Mouse (Mus musculus) monocyte, adult 5-6 weeks (primary cell): ENCODE data around the gene Mccc1. TPM values are rescaled to one million over a fixed set of nuclear protein-coding genes. Genes with fewer than 3 reads are reported as not detected.

Source experiments
- ATAC-seq: fragments of 153-309, 156-312 bp; replicated peaks from 2 replicates; pipeline ENCODE4 v1.8.0; 2017; ENCODE audit warnings: mild to moderate bottlenecking; ENCODE audit not compliant: low TSS enrichment, insufficient number of reproducible peaks, severe bottlenecking, poor library complexity, low FRiP score
- total RNA-seq: library from RNA; stranded (forward); fragments of 200-1000, 200-491, 200-594 nt; gene quantifications from 3 replicates; pipeline ENCODE4 v1.2.3, GENCODE M21; 2017

Gene Mccc1
- total RNA-seq, 1 experiment from 2014 or later: 13.1 TPM

DNA sequence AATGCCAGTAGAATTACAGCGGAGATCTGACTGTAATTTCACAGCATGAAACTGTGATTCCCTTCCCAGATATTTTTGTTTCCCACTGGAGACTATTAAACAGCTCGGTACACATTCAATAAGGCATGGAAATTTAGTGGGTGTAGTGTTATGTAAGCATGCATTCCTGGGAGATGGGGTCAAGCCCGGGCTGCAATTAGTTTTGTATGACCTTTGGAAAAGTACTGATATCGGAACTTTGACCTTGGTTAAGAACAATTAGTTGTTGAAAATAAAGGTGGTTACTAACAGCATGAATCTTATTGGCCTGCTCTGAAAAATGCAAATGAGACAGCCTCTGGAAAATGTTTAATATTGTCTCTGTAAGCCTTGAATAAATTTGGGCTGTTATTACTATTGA lies 30.0 kb downstream of the Mccc1 start:
- no peak for ATAC-seq

DNA sequence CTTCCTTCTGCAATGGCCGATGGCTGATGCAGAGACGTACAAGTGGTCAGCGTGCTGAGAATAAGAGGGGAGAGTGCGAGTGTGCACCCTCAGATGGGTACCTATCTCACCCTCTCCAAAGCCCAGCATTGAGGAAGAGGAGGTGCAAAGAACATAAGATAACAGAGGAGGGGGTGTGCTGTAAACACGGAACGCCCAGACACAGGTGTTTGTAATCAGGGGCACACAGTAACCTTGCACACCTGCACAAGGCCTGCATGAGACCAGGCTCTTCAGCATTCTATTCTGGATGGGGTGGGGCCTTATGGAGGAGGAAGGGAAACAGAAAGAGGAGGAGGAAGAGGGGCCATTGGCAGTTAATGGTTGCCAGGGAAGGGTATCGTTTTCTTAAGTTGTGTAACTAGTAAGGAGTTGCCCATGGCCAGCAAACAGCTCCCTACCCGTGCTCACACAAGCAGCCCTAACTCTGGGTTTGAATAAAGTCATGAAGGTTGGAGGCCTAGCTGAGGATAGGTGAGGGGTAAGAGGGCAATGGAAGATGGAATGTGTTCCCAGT lies 33.0 kb downstream of the Mccc1 start:
- ATAC-seq: no peak; the same call in 1 of the 2 replicates

DNA sequence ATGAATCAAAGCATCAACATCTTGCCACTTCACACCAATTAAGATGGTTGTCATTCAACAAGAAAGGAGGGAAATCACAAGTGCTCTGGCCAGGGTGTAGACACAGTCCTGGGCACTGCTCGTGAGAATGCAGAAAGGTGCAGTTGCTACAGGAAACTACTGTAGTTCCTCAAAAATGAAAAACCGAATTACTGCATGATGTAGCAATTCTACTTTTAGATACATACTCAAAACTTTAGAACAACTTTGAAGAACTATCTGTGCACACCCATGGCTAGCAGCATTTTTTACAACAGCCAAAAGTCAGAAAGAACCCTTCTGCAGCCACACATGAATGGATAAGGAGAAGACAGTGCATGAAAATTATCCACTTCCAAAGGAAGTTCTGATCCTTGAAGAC lies 34.0 kb downstream of the Mccc1 start:
- 0 out of 2 replicates have a peak, but pooled peaks have one; percentile 55 for ATAC-seq

DNA sequence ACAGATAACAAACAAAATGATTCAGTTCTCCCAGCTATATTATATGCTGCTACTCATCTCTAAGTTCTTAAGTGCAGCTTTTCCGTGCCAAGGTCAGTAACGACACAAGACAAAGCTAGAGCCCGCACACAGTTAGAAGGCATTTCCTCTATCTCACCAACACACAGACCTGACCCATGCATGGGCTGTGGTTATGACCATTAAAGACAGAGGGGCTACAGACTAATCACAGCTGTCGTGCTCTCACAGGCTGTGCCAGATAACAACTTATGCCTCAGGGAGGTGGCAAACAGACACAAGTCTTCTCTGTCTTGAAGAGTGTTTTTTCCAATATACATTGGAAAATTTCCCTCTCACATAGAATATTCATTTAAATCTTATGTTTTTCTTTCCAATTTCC lies 35.5 kb downstream of the Mccc1 start:
- no peak for ATAC-seq

DNA sequence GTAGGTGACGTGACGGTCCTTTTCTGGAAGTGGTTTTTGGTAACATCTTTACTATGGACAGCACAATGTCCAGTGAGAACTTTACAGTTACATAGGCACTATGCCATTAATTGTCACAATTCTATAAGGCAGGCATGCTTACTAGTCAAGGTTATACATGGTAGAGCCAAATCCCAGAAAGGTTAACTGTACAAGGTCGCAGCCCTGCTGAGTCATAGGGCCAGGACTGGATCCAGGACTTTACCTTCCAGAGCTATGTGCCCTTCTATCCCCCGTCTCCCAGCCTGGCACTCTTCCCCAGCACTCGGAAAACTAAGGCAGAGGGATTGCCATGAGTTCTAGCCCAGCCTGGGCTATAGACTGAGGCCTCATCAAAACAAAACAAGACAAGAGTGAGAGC lies 36.6 kb downstream of the Mccc1 start:
- ATAC-seq: no peak

DNA sequence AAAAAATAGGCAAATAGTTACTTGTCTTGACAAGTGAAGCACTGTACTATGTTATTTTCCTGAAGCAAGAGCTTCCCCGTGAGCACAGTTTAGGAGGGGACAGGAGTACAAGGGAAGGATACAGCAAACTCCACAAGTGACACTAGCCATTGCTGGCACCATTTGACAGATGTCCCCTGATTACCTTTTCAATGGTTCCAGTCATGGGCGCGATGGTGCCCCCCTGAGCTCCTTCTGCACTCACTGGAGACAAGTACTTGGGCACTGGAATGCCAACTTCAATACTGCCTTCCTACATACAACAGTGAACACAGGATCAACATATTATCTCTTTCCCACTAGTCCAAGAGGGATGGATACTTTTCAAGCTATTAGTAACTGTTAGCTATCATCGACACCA lies 37.1 kb downstream of the Mccc1 start:
- no peak for ATAC-seq

DNA sequence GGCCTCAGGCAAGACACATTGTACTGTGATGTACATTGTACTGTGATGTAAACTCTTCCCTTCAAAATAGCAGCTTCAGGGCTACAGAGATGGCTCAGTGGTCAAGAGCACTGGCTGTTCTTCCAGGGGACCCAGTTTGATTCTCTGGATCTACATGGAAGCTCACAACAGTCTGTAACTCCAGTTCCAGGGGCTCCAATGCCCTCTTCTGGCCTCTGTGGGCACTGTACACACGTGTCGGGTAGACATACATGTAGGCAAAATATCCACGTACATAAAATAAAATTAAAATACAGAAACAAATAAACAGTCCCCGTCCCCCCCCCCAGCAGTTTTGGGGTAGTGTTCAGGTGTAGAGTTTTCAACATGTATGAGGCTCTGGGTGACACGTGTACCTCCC lies 37.5 kb downstream of the Mccc1 start:
- ATAC-seq: no peak

DNA sequence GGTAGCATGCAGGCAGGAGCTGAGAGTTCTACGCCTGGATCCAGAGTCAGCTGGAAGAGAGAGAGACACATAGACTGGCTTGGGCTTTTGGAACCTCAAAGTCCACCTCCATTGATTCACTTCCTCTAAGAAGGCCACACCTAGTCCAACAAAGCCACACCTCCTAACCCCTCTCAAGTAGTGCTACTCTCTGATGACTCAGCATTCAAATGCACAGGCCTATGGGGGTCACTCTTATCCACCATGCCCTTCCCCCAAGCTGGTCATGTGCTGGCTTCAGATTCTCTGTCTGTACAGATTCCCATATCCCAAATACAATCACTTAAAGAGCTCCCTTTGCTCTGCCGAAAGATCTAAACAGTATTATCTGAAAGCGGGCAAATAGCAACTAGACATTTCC lies 43.2 kb downstream of the Mccc1 start:
- ATAC-seq: no peak

DNA sequence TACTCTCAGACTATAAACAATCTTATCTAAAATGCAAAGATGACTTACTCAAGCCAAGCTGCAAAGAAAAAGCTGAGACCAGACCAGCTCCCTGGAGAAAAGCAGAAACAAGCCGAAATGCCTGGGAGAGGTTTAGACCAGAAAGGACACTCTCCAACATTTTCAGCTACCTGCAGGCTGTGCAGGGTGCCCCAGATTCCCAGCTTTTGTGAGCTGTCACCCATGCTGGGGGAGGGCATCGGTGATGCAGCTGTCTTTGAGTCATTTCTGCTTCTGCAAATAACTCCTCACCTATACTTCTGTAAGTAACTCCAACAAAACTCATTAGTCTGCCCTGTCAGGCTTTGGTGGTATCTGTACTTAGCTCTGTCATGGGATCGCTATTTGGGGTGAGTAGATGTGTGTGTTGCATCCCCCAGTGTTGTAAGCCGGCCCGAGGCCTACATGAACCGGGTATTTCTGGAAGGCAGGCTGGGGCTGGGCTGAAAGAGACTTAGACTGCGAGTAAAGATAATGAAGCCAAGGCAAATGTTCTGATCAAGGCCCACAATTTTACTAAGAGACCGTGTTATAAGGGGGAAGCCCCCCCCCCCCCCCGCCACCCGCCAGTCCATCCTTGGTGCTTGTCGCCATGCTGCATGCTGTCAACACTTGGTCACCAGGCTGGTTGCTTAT lies 45.4 kb downstream of the Mccc1 start:
- no peak for ATAC-seq

DNA sequence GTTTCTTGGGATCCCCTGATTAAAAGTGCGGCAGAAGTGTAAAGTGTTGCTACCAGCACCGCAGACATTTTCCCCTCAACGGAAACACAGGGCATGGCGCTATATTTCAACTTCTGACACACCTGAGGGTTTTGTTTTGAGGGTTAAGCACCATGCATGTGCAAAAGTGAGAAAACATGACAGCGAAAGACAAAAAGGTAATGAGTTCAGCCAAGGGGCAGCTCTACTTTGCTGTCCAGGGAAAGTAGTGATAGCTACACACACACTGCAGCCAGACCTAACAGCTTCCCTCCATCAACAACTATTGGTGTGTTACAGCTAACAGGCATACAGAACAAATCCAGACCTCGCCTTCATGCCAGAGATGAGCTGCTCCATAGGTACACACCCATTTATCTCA lies 46.7 kb downstream of the Mccc1 start:
- no peak for ATAC-seq

DNA sequence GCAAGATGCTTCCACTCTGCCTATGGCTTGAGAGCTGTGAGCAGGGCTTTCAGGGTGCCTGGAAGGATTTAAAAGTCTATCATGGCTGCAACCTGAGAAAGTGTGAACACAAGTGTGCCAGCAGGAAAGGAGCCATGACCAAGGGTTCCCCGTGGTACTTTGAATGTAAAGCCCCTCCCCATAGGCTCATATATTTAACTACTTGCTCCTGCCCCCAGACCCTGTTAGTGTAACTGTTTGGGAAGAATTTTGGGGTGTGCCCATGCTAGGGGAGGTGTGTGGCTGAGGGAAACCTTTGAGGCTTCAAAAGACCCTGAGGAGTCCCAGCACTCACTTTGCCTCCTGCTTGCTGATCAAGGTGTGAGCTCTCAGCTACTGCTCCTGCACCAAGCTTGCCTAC lies 47.3 kb downstream of the Mccc1 start:
- ATAC-seq: no peak

DNA sequence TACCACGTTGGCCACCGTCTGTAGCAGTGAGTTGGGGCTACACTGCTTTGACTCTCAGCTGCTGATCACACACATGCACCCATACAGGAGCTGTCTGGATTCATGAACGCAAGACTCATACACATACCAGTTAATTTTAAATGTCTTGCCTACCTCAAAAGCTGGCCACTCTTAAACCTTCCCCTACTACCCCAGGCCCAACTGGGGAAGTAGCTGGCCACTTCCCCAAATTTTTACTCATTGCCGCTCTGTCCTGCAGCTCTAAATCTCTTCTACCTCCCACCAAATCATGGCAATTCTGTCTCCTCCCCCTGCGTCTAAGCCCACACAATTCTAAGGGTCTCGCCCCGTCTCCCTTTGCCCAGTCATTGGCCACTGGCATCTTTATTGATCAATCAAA lies 52.3 kb downstream of the Mccc1 start:
- ATAC-seq: peak; percentile 56; the same call in 1 of the 2 replicates

DNA sequence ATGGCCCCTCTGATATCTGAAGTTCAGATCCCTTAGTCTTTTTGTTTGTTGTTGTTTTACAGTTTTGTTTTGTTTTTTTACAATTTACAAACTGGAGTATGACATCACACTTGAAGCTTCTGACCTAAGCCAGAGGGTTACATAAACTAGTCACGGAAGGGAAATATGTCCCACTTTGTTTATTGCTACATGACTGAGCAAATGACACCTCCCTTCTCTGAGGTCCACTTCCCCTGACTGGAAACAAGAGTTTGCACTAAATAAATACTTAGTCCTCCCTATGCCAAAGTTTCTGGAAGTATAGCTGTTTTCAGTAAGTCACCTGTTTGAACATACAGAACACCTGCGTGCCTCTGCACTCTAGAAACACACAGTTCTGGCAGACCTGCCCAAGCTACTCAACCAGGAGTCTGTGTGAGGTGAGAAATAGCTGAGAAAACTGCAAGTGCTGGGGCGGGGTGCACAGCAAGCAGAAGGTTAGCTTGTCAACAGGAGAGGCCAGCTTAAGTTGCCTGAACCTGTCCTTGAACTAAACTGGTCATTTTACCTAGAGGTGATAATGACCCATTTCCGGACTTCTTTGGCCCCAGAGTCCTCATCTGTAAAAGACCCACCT lies 59.9 kb downstream of the Mccc1 start:
- ATAC-seq: no peak

DNA sequence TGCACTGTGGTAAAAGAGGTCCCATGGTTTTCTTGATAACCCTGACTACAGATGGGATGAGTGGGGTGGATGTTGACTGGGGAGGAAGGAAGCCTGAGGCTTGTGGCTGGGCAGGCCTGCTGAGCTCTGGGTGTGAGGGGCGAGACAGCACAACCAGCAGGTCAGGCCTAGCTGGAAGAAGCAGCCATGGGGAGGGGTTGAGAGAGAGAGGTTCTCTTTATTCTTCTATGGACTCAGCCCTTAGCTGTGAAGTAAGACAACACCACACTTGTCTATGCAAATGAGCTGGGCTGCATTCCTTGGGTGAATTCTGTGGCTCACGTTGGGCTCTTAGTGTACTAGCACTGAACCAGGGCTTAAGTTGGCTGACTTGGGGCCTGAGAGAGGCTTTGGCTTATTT lies 60.4 kb downstream of the Mccc1 start:
- ATAC-seq: peak; percentile 37; the same call in 1 of the 2 replicates

DNA sequence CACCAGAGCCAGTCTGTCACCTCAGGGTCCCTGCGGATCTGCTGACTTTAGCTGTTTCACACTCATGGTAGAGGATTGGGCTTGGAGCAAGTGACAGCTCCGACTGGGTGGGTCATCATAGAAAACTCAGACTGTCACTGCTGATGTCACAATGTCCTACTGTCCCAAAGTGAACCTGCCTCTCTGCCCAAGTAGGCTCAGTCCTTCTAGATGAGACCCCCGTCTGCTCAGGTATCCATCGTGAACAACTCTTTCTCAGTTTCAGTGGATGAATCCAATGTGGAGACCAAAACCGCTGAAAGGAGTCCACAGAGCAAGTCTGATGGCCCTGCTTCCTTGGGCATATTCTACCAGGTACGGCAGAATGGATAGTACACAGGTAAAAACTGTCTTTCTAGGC lies 63.1 kb downstream of the Mccc1 start, which contains the start of gene Dcun1d1:
TSS of gene Dcun1d1 (minus strand) at position 101 of the 400 bp plus-strand sequence.
- no peak for ATAC-seq

DNA sequence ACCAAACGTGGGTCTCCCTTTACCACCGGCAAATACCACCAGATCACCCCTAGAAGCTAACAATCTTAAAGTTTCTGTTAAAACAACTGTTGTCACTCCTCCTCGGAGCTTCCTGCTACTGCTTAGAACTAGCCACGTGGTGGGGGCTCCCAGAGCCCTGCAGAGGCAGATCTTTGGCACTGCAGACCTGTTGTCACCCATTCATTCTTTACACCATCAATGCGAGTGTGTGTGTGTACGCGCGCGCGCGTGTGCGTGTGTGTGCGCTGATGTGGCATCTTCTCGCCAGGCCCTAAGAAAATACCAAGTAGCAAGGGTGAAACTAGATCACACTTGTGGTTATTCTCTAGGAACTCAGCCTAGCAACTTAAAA lies 67.1 kb downstream of the Mccc1 start:
- ATAC-seq: peak; percentile 34; the same call in 1 of the 2 replicates

DNA sequence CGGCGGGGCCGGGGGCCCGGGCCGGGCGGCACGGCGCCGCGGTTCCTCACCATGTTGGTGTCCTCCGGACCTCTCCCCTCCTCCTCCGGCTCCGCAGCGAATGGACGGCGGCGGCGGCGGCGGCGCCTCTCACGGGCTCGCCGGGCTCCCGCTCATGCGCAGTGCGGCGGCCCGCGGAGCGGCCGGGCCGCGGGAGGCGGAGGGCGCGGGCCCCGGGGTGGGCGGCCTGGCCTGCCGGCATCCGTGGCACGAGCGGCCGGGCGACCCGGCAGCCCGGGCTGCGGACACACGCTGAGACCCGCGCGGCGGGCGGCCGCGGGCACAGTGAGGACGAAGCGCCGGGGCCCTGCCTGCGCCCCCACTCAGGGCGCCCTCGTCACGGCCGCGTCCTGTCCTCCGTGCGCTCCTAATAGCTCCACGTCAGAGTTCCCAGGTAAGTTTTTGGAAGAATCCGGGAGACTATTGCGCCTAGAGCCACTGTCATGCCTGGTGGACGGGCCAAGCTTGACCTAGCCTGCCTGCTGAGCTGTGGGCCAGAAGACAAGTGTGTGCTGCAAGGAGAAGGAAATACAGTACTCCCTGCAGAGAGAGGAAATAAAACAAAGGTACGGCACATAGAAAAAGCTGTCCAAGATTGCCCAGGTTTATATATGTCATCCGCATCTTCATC lies 67.6 kb downstream of the Mccc1 start:
- peak; percentile 34; the same call in 1 of the 2 replicates for ATAC-seq

DNA sequence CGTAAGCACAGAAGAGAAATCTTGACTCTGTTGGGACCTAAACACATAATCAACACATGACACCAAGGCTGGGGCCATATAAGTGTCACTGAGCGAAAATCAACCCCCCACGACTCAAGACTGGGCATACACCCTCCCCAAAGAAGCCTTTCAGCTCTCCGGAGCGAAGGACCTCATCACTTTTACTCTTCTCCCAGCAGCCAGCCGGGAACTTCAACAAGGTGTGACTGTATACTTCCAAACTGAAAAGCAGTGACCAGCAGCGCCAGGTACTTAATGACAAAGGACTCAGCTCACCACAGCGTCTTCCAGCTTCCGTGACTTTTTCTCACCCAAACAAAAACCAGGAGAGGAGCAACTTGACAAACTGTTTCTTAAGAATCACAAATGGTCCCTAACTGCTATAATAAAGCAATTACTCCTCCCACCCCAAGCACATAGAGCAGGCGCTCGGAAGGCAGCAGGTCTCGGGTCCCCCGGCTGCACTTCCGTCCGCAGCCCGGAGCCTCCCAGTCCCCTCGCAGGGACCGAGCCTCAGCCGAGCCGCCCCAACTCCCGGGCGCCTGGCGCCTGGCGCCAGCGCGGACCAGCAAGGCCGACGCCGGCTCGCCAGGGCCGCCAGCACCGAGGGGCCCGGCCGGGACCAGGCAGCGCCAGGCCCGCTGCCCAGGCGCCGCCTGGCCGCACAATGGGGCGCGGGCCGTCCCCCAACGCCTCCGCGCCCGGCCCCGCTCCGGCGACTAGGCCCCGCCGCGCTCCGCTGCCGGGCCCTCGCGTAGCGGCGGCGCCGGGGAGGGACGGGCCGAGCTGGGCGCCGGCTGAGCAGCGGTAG lies 68.4 kb downstream of the Mccc1 start:
- ATAC-seq: peak; percentile 52; the same call in 1 of the 2 replicates

DNA sequence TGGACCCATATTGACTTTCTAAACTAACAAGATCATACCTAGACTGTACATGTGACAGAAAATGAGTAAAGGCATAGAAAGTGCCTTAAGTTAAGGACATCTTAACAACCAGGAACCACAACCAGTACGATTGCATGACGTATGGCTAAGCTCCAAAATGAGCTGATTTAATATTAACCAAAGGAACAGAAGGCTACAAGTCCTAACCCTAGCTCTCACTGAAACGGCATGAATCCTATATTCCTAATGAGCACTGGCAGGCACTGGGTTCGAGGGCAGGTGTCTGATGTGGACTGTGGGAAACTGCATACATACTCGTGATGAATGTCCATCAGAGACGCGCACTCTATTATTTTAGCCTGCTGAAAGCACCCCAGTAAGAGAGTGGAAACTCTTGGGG lies 69.1 kb downstream of the Mccc1 start:
- ATAC-seq: no peak
